Comparison of ENCODE assay signal across 13 mouse cellular contexts in genomic region chr11:68863631-68864091, GRCm38 (mm10). TPM values are rescaled to one million over a fixed set of nuclear protein-coding genes. Genes with fewer than 3 reads are reported as not detected.
DNase-seq lines count a peak whose midpoint lies in the region; ATAC-seq and TF ChIP-seq lines count a peak whose summit lies in the region.
"Had no signal": no experiment of that assay in that cellular context is flagged by ENCODE, and none has a peak within 500 bp of the region (broad histone marks: within the 10 kb centered on the region; RNA-seq: fewer than 3 reads in every experiment).

No protein-coding gene starts in this region.

- TF ChIP-seq EP300 in CH12.LX (IDR thresholded peaks at IDR 0.05; ENCODE audit: low read length): no peak

- TF ChIP-seq CTCF in kidney, adult 2 months (conservative IDR thresholded peaks at IDR 0.05; ENCODE audit: insufficient read depth, insufficient read length, low read depth, low read length): no peak
- TF ChIP-seq CTCF in CH12.LX (conservative IDR thresholded peaks at IDR 0.05 in 1 of 2, IDR thresholded peaks at IDR 0.05 in 1 of 2; ENCODE audit: low read depth in 2 of 2, low read length in 2 of 2): no peak
- no peak for TF ChIP-seq CTCF in midbrain, postnatal 0 days (IDR thresholded peaks at IDR 0.05)

- ATAC-seq in common myeloid progenitor, adult 5-6 weeks (replicated peaks; ENCODE audit: low read depth, poor library complexity, severe bottlenecking): peak; percentile 81
- no peak for ATAC-seq in midbrain, postnatal 0 days (ENCODE audit: low FRiP score)
- no peak for ATAC-seq in hindbrain, embryonic 12.5 days (ENCODE audit: low FRiP score)

- no peaks in the 10 kb centered on the region for H3K27me3 ChIP-seq in kidney, adult 2 months (replicated peaks; ENCODE audit: control insufficient read depth, insufficient read depth, low read length)
- no peaks in the 10 kb centered on the region for H3K27me3 ChIP-seq in CH12.LX (replicated peaks)
- peaks cover 5% of the 10 kb centered on the region for H3K27me3 ChIP-seq in megakaryocyte, embryonic 14.5 days (replicated peaks)
- H3K27me3 ChIP-seq in midbrain, postnatal 0 days (ENCODE audit: insufficient read depth, low read length): no peaks in the 10 kb centered on the region
- no peaks in the 10 kb centered on the region for H3K27me3 ChIP-seq in hindbrain, embryonic 12.5 days

- H3K9ac ChIP-seq in CH12.LX (ENCODE audit: insufficient read depth, low read depth): no peak overlapping the region
- H3K9ac ChIP-seq in midbrain, postnatal 0 days (replicated peaks; ENCODE audit: low read length, poor library complexity, severe bottlenecking): no peak overlapping the region
- H3K9ac ChIP-seq in hindbrain, embryonic 12.5 days: no peak overlapping the region
- H3K9ac ChIP-seq: hindbrain, embryonic 13.5 days had no signal

- dilution Hi-C loops in CH12.LX (cut with MboI; ENCODE audit: extremely low pct_ligation_motif_present, extremely low pct_unique_long_range_greater_than_20kb, low sequenced_read_pairs): no loop called here

- H3K4me2 ChIP-seq in CH12.LX (ENCODE audit: insufficient read depth, low read depth, poor library complexity, severe bottlenecking): no peak overlapping the region
- H3K4me2 ChIP-seq in midbrain, postnatal 0 days (ENCODE audit: low read depth, low read length, poor library complexity, severe bottlenecking): no peak overlapping the region
- H3K4me2 ChIP-seq in hindbrain, embryonic 12.5 days (replicated peaks): no peak overlapping the region
- H3K4me2 ChIP-seq: hindbrain, embryonic 13.5 days; midbrain, embryonic 11.5 days had no signal

- H3K4me1 ChIP-seq in kidney, adult 2 months (ENCODE audit: control insufficient read depth, insufficient read depth, low read length): peaks cover 23% of the 10 kb centered on the region
- peaks cover 7 to 27% of the 10 kb centered on the region in 2 experiments for H3K4me1 ChIP-seq in CH12.LX (ENCODE audit: control insufficient read depth in 1 of 2, insufficient read depth in 2 of 2)
- H3K4me1 ChIP-seq in megakaryocyte, embryonic 14.5 days: peaks cover 52% of the 10 kb centered on the region
- no peaks in the 10 kb centered on the region for H3K4me1 ChIP-seq in midbrain, postnatal 0 days (ENCODE audit: insufficient read depth, low read length)
- no peaks in the 10 kb centered on the region for H3K4me1 ChIP-seq in hindbrain, embryonic 12.5 days
- H3K4me1 ChIP-seq: limb, embryonic 10.5 days had no signal

- H3K4me3 ChIP-seq in kidney, adult 2 months (ENCODE audit: insufficient read depth, low read depth, low read length): no peak overlapping the region
- no peak overlapping the region for H3K4me3 ChIP-seq in CH12.LX (replicated peaks in 1 of 3; ENCODE audit: low read depth in 2 of 3, low read length in 2 of 3, poor library complexity in 1 of 3)
- peak overlapping the region; percentile 73 for H3K4me3 ChIP-seq in megakaryocyte, embryonic 14.5 days (replicated peaks)
- no peak overlapping the region for H3K4me3 ChIP-seq in midbrain, postnatal 0 days (ENCODE audit: low read depth, low read length)
- no peak overlapping the region for H3K4me3 ChIP-seq in hindbrain, embryonic 12.5 days
- H3K4me3 ChIP-seq: hindbrain, embryonic 13.5 days; limb, embryonic 10.5 days had no signal

- in situ Hi-C loops in CH12.LX (cut with MboI; ENCODE audit: low pct_ligation_motif_present, low pct_unique_long_range_greater_than_20kb, low sequenced_read_pairs): no loop called here

- no peak for TF ChIP-seq RAD21 in CH12.LX (IDR thresholded peaks at IDR 0.05; ENCODE audit: low read depth, low read length)

- H3K27ac ChIP-seq in kidney, adult 2 months (ENCODE audit: insufficient read depth, low read depth, low read length): peak overlapping the region; percentile 68
- H3K27ac ChIP-seq in CH12.LX (ENCODE audit: insufficient read depth, low read depth): no peak overlapping the region
- H3K27ac ChIP-seq in midbrain, postnatal 0 days (ENCODE audit: low read depth, low read length): no peak overlapping the region
- no peak overlapping the region for H3K27ac ChIP-seq in hindbrain, embryonic 12.5 days
- H3K27ac ChIP-seq: hindbrain, embryonic 13.5 days; limb, embryonic 10.5 days had no signal

- WGBS in kidney, adult 2 months: 76% methylated on average over 4 of the region's 4 CpGs
- WGBS in midbrain, postnatal 0 days: 75% methylated on average over 4 of the region's 4 CpGs
- 75% methylated on average over 4 of the region's 4 CpGs for whole genome bisulfite sequencing in hindbrain, embryonic 12.5 days

- no peak for TF ChIP-seq POLR2A in kidney, adult 2 months (IDR thresholded peaks at IDR 0.05; ENCODE audit: low read depth, low read length)
- no peak for TF ChIP-seq POLR2A in CH12.LX (IDR thresholded peaks at IDR 0.05; ENCODE audit: low read depth, low read length)

- no peaks in the 10 kb centered on the region for H3K79me2 ChIP-seq in CH12.LX (replicated peaks; ENCODE audit: control insufficient read depth, extremely low read depth, insufficient read depth, poor library complexity, severe bottlenecking)

- peak; percentile 29 for DNase-seq in kidney, adult 2 months
- DNase-seq in kidney, postnatal 14 days: no peak
- DNase-seq in CH12.LX (ENCODE audit: extremely low read depth): no peak
- DNase-seq in midbrain, postnatal 0 days (ENCODE audit: low spot score): no peak
- DNase-seq: adrenal gland, postnatal 25 days; cerebellum, postnatal 25 days; kidney, postnatal 4 days had no signal

- H3K9me3 ChIP-seq in CH12.LX (replicated peaks; ENCODE audit: low read length): no peaks in the 10 kb centered on the region
- no peaks in the 10 kb centered on the region for H3K9me3 ChIP-seq in megakaryocyte, embryonic 14.5 days
- no peaks in the 10 kb centered on the region for H3K9me3 ChIP-seq in midbrain, postnatal 0 days (ENCODE audit: low read length)
- H3K9me3 ChIP-seq in hindbrain, embryonic 12.5 days (replicated peaks): no peaks in the 10 kb centered on the region
- H3K9me3 ChIP-seq: hindbrain, embryonic 13.5 days; limb, embryonic 10.5 days had no signal

- no peaks in the 10 kb centered on the region for H3K36me3 ChIP-seq in kidney, adult 2 months (ENCODE audit: control insufficient read depth, insufficient read depth, low read length)
- H3K36me3 ChIP-seq in CH12.LX (replicated peaks in 1 of 2; ENCODE audit: control insufficient read depth in 1 of 2, insufficient read depth in 1 of 2, low read length in 1 of 2): no peaks in the 10 kb centered on the region
- H3K36me3 ChIP-seq in megakaryocyte, embryonic 14.5 days (replicated peaks; ENCODE audit: low read length): no peaks in the 10 kb centered on the region
- no peaks in the 10 kb centered on the region for H3K36me3 ChIP-seq in midbrain, postnatal 0 days (ENCODE audit: insufficient read depth, low read length)
- H3K36me3 ChIP-seq in hindbrain, embryonic 12.5 days: no peaks in the 10 kb centered on the region
- H3K36me3 ChIP-seq: hindbrain, embryonic 13.5 days; limb, embryonic 10.5 days had no signal

TF ChIP-seq in CH12.LX, 34 proteins besides CTCF, POLR2A, EP300 and RAD21:
- TF ChIP-seq KAT2A (IDR thresholded peaks at IDR 0.05; ENCODE audit: insufficient replicate concordance, low read length) (no peak), TBP (conservative IDR thresholded peaks at IDR 0.05; ENCODE audit: low read depth, low read length) (0 out of 2 replicates have a peak, but pooled peaks have one; percentile 17), ZNF384 (IDR thresholded peaks at IDR 0.05; ENCODE audit: low read depth, low read length) (peak; percentile 35; the same call in 1 of the 2 replicates)
TF ChIP-seq in CH12.LX: peak in this region for 2.

RNA-seq across cellular contexts. Expression of gene Ndel1, which starts 8.0 kb away (rescaled TPM):
- polyA plus RNA-seq in kidney, adult 2 months (2012; rRNA removed): 88.9 and 104 TPM in 2 replicates
- total RNA-seq in CH12.LX (2012; rRNA removed) (30.3 and 31.1 TPM in 2 replicates), CH12.LX (2014; rRNA removed) (46.9 and 47.0 TPM in 2 replicates)
- 35.2 and 54.4 TPM in 2 replicates for polyA plus RNA-seq in CH12.LX (2012; ENCODE audit: insufficient read length, low read depth)
- 36.8 and 38.4 TPM in 2 replicates for total RNA-seq in common myeloid progenitor, adult 5-6 weeks (2017)
- polyA plus RNA-seq in megakaryocyte, embryonic 14.5 days (2012; ENCODE audit: insufficient read depth, low replicate concordance): 38.9 and 102 TPM in 2 replicates
- 88.0 and 114 TPM in 2 replicates for total RNA-seq in midbrain, postnatal 0 days (2014; rRNA removed)
- polyA plus RNA-seq in midbrain, postnatal 0 days (2015; fragmentation: Nextera tagmentation; extraction: Ambion mirVana): 106 and 112 TPM in 2 replicates
- polyA plus RNA-seq in hindbrain, embryonic 12.5 days (2016; fragmentation: Nextera tagmentation; extraction: Ambion mirVana): 76.2 and 77.1 TPM in 2 replicates

RNA-seq across cellular contexts. Expression of gene Rnf222, which starts 24.7 kb away (rescaled TPM):
- polyA plus RNA-seq in kidney, adult 2 months (2012; rRNA removed): 0.07 and 0.13 TPM in 2 replicates
- total RNA-seq in CH12.LX (2012; rRNA removed) (not detected in 2 replicates), CH12.LX (2014; rRNA removed) (not detected in 2 replicates)
- polyA plus RNA-seq in CH12.LX (2012; ENCODE audit: insufficient read length, low read depth): not detected in 2 replicates
- 0.23 TPM in 1 of 2 replicates, not detected in the other for total RNA-seq in common myeloid progenitor, adult 5-6 weeks (2017)
- polyA plus RNA-seq in megakaryocyte, embryonic 14.5 days (2012; ENCODE audit: insufficient read depth, low replicate concordance): not detected in 2 replicates
- total RNA-seq in midbrain, postnatal 0 days (2014; rRNA removed): 0.11 TPM in 1 of 2 replicates, not detected in the other
- not detected in 2 replicates for polyA plus RNA-seq in midbrain, postnatal 0 days (2015; fragmentation: Nextera tagmentation; extraction: Ambion mirVana)
- 0.07 TPM in 1 of 2 replicates, not detected in the other for polyA plus RNA-seq in hindbrain, embryonic 12.5 days (2016; fragmentation: Nextera tagmentation; extraction: Ambion mirVana)

RNA-seq across cellular contexts. Expression of gene Rpl26, which starts 37.7 kb away (rescaled TPM):
- polyA plus RNA-seq in kidney, adult 2 months (2012; rRNA removed): 1,040 and 1,128 TPM in 2 replicates
- total RNA-seq in CH12.LX (2012; rRNA removed): 6,137 and 6,551 TPM in 2 replicates
- total RNA-seq in CH12.LX (2014; rRNA removed): 6,202 and 6,508 TPM in 2 replicates
- polyA plus RNA-seq in CH12.LX (2012; ENCODE audit: insufficient read length, low read depth): 3,408 and 4,622 TPM in 2 replicates
- total RNA-seq in common myeloid progenitor, adult 5-6 weeks (2017): 5,501 and 6,055 TPM in 2 replicates
- polyA plus RNA-seq in megakaryocyte, embryonic 14.5 days (2012; ENCODE audit: insufficient read depth, low replicate concordance): 56.9 and 116 TPM in 2 replicates
- total RNA-seq in midbrain, postnatal 0 days (2014; rRNA removed): 1,124 and 1,179 TPM in 2 replicates
- polyA plus RNA-seq in midbrain, postnatal 0 days (2015; fragmentation: Nextera tagmentation; extraction: Ambion mirVana): 561 and 573 TPM in 2 replicates
- 624 and 749 TPM in 2 replicates for polyA plus RNA-seq in hindbrain, embryonic 12.5 days (2016; fragmentation: Nextera tagmentation; extraction: Ambion mirVana)
